Mouse (Mus musculus) ovary, adult 18-20 months (tissue): ENCODE measurements around the gene Ptpro.

ENCODE experiments used
- DNase-seq: peaks from one replicate; pipeline ENCODE4 v3.0.0; 2022; ENCODE audit warnings: low spot score, mixed read lengths

Ptpro gene

GRCm38 (mm10) chr6:137294973-137295820 lies 43.1 kb downstream of the Ptpro start:
- DNase-seq = no peak

- no peak for DNase-seq
Observed at GRCm38 (mm10) chr6:137302561-137302960, 50.4 kb downstream of the Ptpro start.

GRCm38 (mm10) chr6:137303824-137304223 lies 51.7 kb downstream of the Ptpro start:
- no peak for DNase-seq

- DNase-seq = no peak
Observed at GRCm38 (mm10) chr6:137315265-137315664, 63.1 kb downstream of the Ptpro start.

GRCm38 (mm10) chr6:137316358-137316757 lies 64.2 kb downstream of the Ptpro start:
- DNase-seq = no peak

GRCm38 (mm10) chr6:137317509-137317908 lies 65.4 kb downstream of the Ptpro start:
- no peak for DNase-seq

GRCm38 (mm10) chr6:137318242-137318861 lies 66.2 kb downstream of the Ptpro start:
- no peak for DNase-seq

GRCm38 (mm10) chr6:137319658-137320057 lies 67.5 kb downstream of the Ptpro start:
- no peak for DNase-seq

- peak; percentile 68 for DNase-seq
Observed at GRCm38 (mm10) chr6:137327718-137328117, 75.6 kb downstream of the Ptpro start.

- no peak for DNase-seq
Observed at GRCm38 (mm10) chr6:137328228-137328627, 76.1 kb downstream of the Ptpro start.

GRCm38 (mm10) chr6:137330782-137331181 lies 78.7 kb downstream of the Ptpro start:
- DNase-seq = no peak

- DNase-seq = no peak
Observed at GRCm38 (mm10) chr6:137331826-137332225, 79.7 kb downstream of the Ptpro start.

GRCm38 (mm10) chr6:137339071-137339470 lies 87.0 kb downstream of the Ptpro start:
- DNase-seq = no peak

GRCm38 (mm10) chr6:137343688-137344441 lies 91.7 kb downstream of the Ptpro start:
- no peak for DNase-seq

- no peak for DNase-seq
Observed at GRCm38 (mm10) chr6:137360166-137360565, 108.0 kb downstream of the Ptpro start.

GRCm38 (mm10) chr6:137362216-137362615 lies 110.1 kb downstream of the Ptpro start:
- no peak for DNase-seq

- DNase-seq = no peak
Observed at GRCm38 (mm10) chr6:137364681-137365080, 112.6 kb downstream of the Ptpro start.

GRCm38 (mm10) chr6:137365637-137366036 lies 113.5 kb downstream of the Ptpro start:
- no peak for DNase-seq

- no peak for DNase-seq
Observed at GRCm38 (mm10) chr6:137370745-137371144, 118.6 kb downstream of the Ptpro start.

- no peak for DNase-seq
Observed at GRCm38 (mm10) chr6:137371455-137371854, 119.3 kb downstream of the Ptpro start.

GRCm38 (mm10) chr6:137373920-137374319 lies 121.8 kb downstream of the Ptpro start:
- no peak for DNase-seq

- DNase-seq = no peak
Observed at GRCm38 (mm10) chr6:137382546-137382945, 130.4 kb downstream of the Ptpro start.

GRCm38 (mm10) chr6:137386344-137386743 lies 134.2 kb downstream of the Ptpro start:
- no peak for DNase-seq
